Mouse (Mus musculus) CD8-positive naive resting alpha-beta T cell, adult 2 months (primary cell): ENCODE measurements around the gene Enpp3.

Experiments
- DNase-seq, 2 experiments: peaks; one replicate each; pipeline ENCODE4 v3.0.0; 2022; ENCODE audit warnings: low read depth in 2 of 2, low spot score in 2 of 2

Enpp3 gene

DNA sequence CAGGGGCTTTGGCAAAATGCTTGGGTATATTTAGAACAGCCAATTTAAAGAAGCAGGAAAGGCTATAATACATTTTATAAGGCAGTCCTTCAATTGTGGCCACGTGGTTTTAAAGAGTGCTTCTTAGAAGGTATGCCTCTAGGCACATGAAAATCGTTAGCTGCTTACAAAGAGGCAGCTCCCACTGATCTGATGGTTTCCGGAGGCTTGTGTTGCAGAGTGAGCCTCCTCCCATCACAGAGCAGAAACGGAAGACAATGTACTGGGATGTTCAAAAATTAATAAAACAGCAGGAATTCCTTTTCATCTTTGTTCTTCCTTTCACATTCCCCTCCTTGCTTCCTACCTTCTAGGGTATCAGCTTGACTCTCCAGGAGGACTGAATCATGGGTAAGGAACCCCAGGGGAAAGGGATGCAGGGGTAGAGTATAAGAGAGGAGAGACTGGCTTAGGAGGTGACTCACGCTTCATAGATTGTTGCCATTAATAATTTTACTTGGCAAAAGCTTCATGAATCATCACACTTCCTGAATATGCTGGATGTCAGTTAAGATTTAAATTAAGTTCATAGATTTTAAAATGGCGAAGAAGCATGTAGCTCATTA, 77.4 kb downstream of the Enpp3 start:
- DNase-seq: no peak

DNA sequence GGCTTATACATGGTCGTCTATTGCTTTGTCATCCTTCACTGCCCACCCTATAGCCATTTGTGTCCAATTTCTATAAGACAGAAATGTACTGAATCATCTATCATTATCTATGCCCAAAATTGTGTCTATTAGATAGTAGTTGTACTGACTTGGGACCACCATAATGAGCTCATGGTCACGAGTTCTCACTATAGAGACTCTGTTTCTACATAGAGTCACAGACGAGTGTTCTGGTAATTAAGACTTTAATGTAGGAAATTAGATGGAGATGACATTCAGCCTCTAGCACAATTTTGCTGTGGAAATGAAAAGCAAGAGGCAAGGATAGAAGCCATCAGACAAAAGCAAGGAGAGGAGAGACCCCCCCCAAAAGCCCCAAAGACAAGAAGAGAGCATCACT, 78.0 kb downstream of the Enpp3 start:
- DNase-seq: no peak

DNA sequence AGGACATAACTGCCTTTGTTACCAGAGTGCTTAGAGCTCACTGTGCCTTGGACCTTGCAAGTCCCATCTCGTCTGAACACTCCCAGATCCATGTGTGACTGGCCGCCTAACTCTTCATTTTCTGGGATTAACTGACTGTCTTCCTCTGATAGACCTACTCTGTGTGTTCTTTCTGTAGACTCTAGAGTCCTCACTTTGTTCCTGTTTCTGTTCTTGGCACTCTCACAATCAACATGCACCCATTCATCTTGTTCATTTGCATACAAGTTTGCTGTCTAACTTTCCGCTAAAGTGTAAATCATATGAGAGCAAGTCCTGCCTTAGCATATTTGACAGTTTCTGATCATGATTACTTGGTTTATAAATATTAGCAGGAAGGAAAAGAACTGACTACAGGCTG, 79.4 kb downstream of the Enpp3 start:
- DNase-seq: no peak

DNA sequence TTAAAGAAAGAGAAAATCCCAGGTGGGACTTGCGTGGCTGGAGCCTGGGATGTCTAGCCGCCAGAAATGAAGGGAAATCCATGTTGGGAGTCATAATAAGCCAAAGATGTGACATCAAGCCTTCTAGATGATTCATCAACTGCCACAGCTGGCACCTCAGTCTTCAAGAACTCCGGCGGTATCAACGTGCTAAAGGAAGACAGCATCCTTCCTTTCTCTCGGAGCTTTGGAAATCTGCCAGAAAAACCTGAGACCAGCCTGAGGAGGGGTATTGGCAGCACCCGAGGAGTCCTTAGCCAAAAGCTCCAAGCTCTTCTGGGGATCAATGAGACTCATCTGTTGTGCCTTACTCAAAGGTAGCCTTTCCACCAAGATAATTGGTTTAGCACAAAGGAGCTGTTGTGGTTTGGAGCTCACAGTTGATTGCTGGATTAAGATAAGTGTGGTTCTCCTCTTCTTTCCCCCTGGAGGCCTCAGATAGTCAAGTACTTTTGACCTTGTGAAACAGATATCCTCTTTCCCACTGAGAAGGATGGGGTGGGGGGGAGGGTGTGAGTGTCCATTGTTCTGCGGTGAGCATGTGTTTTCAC, 84.2 kb downstream of the Enpp3 start:
- DNase-seq: no peak

DNA sequence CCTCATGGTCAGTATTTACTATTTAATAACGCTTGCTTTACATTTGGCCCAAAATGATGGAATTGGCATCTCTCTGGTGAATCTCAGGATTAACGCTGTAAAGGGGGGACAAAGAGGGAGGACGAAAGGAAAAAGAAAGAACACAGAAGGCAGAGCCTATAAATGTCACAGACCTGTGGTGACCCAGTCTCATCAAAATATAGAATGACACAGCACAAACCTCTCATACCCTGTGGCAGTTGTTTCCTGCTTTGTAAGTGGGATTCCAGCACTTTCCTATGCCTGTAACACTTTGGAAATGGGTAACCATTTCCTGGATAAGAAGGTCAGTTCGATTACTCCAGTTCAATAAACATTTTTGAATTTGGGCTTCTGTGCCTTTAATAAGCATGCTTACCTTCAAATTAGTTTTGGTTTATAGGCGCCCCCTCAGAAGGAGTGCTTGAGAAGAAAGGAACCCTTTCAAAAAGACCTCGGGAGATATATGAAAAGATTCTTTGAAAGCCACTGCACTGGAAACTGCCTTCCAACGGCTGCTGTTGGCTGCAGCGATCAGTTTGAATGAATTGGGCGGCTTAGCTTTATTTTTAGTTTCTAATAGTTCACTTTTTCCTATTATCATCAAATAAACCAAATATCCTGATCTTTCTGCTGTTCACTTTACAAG, 87.6 kb downstream of the Enpp3 start:
- DNase-seq: no peak

DNA sequence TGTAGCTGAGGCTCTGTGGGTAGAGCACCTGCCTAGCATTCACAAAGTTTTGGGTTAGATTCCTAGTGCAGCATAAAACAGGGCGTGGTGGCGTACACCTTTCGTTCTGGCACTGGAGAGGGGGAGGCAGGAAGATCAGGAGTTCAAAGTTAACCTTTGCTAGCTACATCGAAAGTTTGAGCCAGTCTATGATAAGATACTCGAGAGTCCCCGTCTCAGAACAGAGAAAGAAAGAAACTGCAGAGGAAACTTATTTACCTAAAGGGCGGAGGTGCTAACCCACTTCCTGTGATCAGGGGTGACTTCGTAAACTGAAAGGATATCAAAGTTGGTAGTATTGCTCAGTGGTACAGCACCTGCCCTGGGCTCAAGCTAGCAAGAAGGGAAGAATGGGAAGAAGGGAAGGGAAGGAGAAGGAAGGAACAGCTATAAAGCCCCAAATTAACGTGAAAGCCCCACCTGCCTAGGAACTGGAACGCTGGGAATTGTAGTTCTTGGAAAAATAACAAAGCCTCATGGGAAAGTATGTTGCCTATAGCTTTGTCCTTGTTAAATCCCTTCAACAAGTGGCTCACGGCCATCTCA, 88.3 kb downstream of the Enpp3 start:
- DNase-seq: peak; percentile 56 to 65

DNA sequence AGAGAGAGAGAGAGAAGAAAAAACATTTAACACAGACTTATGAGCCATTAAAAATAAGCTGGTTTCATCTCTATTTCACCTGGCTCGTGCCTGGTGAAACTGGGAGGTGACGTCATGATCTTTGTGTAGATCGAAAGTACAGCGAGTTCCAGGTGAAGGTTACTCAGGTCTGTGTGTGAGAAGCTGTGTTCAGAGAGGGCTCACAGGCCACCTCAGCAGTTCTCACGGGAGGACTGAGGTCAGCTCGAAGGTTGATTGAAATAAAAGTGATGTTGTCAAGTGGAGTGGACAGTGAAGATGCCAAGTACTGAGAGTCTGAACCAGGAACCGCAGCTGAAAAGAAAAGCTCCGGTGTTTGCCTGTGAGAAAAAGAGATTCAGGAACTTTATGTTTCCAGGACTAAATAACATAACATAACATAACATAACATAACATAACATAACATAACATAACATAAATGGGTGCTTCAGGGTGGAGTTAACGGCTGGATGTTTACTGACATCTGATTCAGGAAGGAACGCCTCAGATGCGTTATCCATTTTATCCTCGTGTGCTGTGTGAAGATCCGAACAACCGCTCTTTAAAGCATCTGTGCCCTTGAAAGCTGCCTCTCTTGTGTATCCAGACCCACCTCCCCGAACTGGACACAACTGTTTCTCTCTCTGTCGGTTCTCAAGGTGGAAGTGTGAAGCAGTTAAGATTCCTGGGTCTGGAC, 88.9 kb downstream of the Enpp3 start:
- peak; percentile 23 to 50 for DNase-seq

DNA sequence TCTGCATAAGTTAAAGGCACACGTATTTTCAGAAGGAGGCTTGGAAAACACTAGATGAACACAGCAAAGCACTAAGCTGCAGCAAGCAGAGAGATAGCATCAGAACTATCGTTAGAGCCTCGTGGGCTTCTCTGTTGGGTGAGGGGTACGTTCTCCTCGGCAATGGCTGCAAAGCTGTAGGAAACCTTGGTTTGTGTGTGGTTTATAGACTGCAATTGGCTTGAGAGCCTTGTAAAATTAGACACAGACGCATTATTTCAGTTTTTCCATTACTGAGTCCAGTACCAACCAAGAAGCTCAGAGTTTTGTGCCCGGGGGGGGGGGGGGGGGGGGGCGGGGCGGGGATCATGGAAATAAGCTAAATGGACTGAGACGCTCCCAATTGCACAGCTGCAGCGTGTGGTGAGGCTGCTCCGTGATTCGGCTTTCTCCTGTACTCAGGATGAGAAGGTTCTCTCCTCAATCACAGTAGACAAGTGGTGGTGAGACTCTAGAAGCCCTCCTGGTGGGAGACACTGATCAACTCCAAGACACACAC, 99.6 kb downstream of the Enpp3 start:
- DNase-seq: no peak

DNA sequence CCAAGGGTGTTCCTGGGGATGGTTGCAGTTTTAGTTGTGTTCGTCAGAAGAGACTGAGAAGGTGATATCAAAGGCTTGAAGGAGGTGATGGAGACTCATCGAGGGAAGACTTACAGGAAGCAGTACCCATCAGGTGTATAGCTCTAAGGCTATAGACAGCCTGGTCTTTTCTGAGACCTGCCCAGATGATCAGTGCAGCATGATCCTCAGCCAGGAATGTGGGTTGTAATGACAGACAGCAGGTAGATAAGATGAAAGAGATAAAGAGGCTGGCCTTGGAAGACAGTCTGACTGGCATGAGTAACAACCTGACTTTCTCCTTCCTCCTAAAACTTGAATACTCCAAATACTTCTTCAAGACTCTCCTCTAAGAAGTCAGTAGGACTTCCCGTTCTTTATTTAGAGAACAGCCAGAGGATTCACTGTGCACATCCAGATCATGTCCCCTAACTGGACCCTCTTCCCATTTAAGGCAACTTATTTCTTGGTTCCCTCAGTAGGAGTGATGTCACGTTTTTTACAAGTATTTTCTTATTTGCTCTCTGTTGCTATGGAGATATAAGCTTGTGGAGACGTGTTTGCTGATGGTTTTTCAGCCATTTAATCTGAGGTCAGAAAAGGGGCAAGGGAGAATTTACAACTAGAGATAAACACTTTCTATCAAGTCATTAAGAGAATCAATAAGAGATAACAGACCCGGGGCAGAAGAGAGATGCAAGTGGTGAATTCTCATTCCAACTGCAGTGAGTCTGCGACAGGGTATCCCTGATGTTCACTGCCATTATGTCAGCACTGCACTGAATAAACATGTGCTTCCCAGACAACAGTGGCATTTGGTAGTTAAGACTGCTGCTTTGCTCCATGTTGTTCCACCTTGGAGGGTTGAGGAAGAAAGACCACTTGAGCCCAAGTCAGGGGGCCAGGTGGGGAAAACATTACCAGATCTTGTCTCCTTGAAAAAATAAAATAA, 101.1 kb downstream of the Enpp3 start:
- DNase-seq: no peak

DNA sequence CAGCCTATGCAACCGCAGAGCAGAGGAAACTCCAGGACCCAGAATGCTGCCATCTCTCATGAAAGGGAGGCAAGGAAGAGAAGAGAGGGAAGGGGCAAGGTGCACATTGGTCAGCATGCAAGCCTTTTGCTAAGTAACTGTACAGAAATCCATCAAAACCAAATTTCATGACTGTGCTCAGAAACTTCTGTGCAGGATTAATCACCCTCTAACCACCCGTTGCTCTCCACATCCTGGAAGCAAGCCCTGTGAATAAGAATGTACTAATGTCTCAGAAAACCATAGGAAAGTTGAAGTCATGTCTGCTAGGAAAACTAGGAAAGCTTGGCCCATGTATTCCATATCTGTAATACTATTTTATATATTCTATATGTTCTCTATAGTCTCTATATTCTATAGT, 103.5 kb downstream of the Enpp3 start:
- DNase-seq: no peak

DNA sequence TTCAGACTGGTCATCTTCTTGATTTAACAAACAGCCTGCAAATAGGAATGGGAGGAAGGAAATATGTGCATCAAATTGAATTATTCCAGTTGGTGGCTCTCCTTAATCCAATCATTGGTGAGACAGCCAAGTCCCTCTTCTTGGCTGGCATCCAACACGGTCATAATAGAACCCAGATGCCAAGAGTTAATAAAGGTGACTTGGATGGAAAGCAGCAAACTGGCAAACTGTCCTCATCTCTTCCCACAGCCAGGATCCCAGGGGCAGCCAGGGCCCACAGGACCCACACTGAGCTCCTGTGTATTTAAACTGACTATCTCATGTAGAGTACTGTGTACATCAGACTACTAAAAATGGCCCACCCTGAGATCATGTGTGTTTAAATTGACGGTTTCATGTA, 104.2 kb downstream of the Enpp3 start:
- DNase-seq: no peak

DNA sequence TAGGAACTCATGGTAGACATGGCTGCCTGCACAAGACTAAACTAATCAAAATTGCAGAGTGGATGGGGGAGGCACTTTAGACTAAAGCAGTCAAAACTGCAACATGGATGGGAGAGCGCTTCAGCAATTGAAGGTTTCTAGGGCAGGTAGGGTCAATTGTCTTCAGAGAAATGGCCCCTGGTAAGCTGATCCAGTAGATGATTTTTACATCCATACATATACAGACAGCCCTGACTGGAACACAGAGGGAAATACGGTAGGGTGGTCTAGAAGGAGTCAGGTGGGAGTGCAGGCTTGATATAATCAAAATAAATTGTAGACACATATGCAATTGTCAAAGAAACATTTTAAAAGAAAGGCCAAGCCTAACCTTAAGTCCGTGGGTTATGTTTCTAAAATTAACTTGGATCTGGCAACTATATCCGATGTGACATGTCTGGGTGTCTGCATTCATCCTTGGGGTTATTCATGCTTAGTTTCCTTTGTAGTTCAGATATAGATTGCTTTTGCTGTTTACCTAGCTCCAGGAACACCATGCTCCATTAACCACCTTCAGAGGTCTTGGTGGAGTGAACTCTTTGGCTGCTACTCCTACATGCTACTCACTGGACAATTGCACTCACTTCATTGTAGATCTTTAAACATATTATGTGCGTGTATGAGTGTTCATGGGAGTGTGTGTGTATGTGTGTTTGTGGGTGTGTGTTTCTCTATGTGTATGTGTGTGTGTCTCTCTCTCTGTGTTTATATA, 107.4 kb downstream of the Enpp3 start:
- no peak for DNase-seq

DNA sequence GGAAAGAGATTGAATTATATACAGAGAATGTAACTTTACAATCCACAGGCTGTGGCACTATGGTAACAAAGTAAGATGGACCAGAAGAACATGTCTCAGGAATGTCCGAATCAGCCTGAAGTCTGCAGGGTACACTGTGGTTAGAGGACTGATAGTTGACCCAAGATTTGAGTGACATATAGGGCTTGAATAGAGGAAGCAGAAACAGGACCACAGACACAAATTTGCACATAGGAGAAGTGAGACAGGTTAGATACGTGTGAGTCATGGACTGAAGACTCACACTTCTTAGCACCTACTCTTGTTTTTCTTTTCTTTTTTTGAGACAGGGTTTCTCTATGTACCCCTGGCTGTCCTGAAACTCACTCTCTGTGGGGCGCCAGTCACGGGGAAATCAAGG, 115.1 kb downstream of the Enpp3 start:
- DNase-seq: no peak

DNA sequence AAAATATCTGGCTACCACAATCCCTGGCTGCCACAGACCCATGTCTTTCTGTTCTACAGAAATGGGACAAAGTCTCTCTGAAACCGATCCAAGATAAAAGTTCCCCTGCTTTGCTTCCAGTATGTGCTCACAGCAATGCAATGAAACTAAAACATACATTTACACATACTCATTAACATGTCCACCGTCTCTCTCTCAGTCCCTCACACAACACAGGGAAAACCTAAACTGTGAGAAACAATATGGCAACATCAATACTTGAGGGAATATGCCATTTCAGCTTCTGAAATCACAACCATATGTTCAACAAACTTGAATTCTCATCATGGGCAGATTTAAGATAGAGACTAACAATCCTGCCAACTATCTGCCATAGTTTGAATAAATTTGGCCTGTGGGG, 117.4 kb downstream of the Enpp3 start:
- DNase-seq: no peak
